Mouse (Mus musculus): ENCODE measurements around the gene Ripor2. TPM values are rescaled to one million over a fixed set of nuclear protein-coding genes. Genes with fewer than 3 reads are reported as not detected.

Ripor2 gene
- total and polyA plus RNA-seq, 3 experiments, result 8.6 to 10.9 (median 9.3) TPM

DNA sequence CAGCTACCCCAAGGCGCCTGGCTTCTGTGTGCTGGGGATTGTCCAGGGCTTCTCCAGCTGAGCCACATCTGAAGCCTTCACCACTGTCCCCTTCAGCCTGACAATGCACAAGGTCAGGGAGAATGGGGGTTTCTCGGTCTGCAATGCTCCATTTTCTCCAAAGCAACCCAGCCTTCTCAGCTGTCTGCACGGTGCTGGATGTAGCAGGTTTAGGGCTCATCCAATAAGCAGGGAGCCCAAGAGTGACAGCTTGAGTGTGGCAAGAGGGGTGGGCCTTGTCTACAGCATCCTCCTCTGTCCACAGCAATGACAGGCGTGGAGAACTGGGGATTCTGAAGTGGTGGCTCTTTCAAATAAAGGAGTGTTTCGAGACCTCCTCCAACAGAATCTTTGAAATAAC is 23.8 kb downstream of the Ripor2 start:
- Histone ChIP-seq H3K36me3 (replicated peaks in 1 of 2; ENCODE audit: control insufficient read depth in 1 of 2, insufficient read depth in 1 of 2, low read length in 1 of 2) (peaks cover 0 to 49% of the 10 kb centered on the region in 2 experiments), H3K27me3 (replicated peaks) (no peaks in the 10 kb centered on the region), H3K79me2 (replicated peaks; ENCODE audit: control insufficient read depth, extremely low read depth, insufficient read depth, poor library complexity, severe bottlenecking) (no peaks in the 10 kb centered on the region; the same call in 1 of the 2 replicates), H3K9me3 (replicated peaks; ENCODE audit: low read length) (no peaks in the 10 kb centered on the region), H3K4me1 (ENCODE audit: control insufficient read depth in 1 of 2, insufficient read depth in 2 of 2) (peaks cover 4 to 35% of the 10 kb centered on the region in 2 experiments), H3K27ac (ENCODE audit: insufficient read depth, low read depth) (no peak overlapping the region), H3K4me3 (replicated peaks in 1 of 3; ENCODE audit: low read depth in 2 of 3, low read length in 2 of 3, poor library complexity in 1 of 3) (no peak overlapping the region), H3K4me2 (ENCODE audit: insufficient read depth, low read depth, poor library complexity, severe bottlenecking) (no peak overlapping the region), H3K9ac (ENCODE audit: insufficient read depth, low read depth) (no peak overlapping the region)
- TF ChIP-seq MAFK (IDR thresholded peaks at IDR 0.05; ENCODE audit: insufficient replicate concordance, low read length) (no peak), RAD21 (IDR thresholded peaks at IDR 0.05; ENCODE audit: low read depth, low read length) (no peak), PAX5 (IDR thresholded peaks at IDR 0.05; ENCODE audit: low read length) (no peak), E2F4 (IDR thresholded peaks at IDR 0.05; ENCODE audit: insufficient replicate concordance, low read depth, low read length) (no peak), NRF1 (IDR thresholded peaks at IDR 0.05; ENCODE audit: low read depth, low read length) (no peak), TBP (conservative IDR thresholded peaks at IDR 0.05; ENCODE audit: low read depth, low read length) (no peak), MAX (IDR thresholded peaks at IDR 0.05; ENCODE audit: low read length) (no peak), POLR2AphosphoS2 (IDR thresholded peaks at IDR 0.05; ENCODE audit: low read depth, low read length) (no peak), RCOR1 (conservative IDR thresholded peaks at IDR 0.05; ENCODE audit: low read depth, low read length) (no peak), ELF1 (IDR thresholded peaks at IDR 0.05; ENCODE audit: low read depth, low read length) (no peak), JUND (conservative IDR thresholded peaks at IDR 0.05; ENCODE audit: low read depth, low read length) (no peak), ZKSCAN1 (IDR thresholded peaks at IDR 0.05; ENCODE audit: borderline replicate concordance, low read depth, low read length) (no peak), SIN3A (IDR thresholded peaks at IDR 0.05; ENCODE audit: low read length) (no peak), USF2 (conservative IDR thresholded peaks at IDR 0.05; ENCODE audit: low read depth, low read length) (no peak)
- no peak for DNase-seq (ENCODE audit: extremely low read depth)
- in situ Hi-C loops (cut with MboI; ENCODE audit: low pct_ligation_motif_present, low pct_unique_long_range_greater_than_20kb, low sequenced_read_pairs), result no loop called here
- dilution Hi-C loops (cut with MboI; ENCODE audit: extremely low pct_ligation_motif_present, extremely low pct_unique_long_range_greater_than_20kb, low sequenced_read_pairs), result no loop called here

GRCm38 (mm10) chr13:24607961-24608360 is 26.0 kb downstream of the Ripor2 start:
- Histone ChIP-seq H3K27ac (ENCODE audit: insufficient read depth, low read depth) (no peak overlapping the region), H3K4me1 (ENCODE audit: control insufficient read depth in 1 of 2, insufficient read depth in 2 of 2) (peaks cover 8 to 57% of the 10 kb centered on the region in 2 experiments)
- in situ Hi-C loops (cut with MboI; ENCODE audit: low pct_ligation_motif_present, low pct_unique_long_range_greater_than_20kb, low sequenced_read_pairs), result no loop called here

More at GRCm38 (mm10) chr13:24607961-24608360, 26.0 kb downstream of the Ripor2 start:
- Histone ChIP-seq H3K4me3 (replicated peaks in 1 of 3; ENCODE audit: low read depth in 2 of 3, low read length in 2 of 3, poor library complexity in 1 of 3) (no peak overlapping the region), H3K27me3 (replicated peaks) (no peaks in the 10 kb centered on the region), H3K9me3 (replicated peaks; ENCODE audit: low read length) (peaks cover 3% of the 10 kb centered on the region), H3K4me2 (ENCODE audit: insufficient read depth, low read depth, poor library complexity, severe bottlenecking) (no peak overlapping the region), H3K79me2 (replicated peaks; ENCODE audit: control insufficient read depth, extremely low read depth, insufficient read depth, poor library complexity, severe bottlenecking) (no peaks in the 10 kb centered on the region; the same call in 1 of the 2 replicates), H3K36me3 (replicated peaks in 1 of 2; ENCODE audit: control insufficient read depth in 1 of 2, insufficient read depth in 1 of 2, low read length in 1 of 2) (peaks cover 0 to 41% of the 10 kb centered on the region in 2 experiments), H3K9ac (ENCODE audit: insufficient read depth, low read depth) (no peak overlapping the region)
- DNase-seq (ENCODE audit: extremely low read depth), result no peak
- TF ChIP-seq SMC3 (IDR thresholded peaks at IDR 0.05; ENCODE audit: low read depth, low read length) (no peak), IRF4 (IDR thresholded peaks at IDR 0.05; ENCODE audit: low read depth, low read length) (no peak), NRF1 (IDR thresholded peaks at IDR 0.05; ENCODE audit: low read depth, low read length) (no peak), HCFC1 (IDR thresholded peaks at IDR 0.05; ENCODE audit: low read depth, low read length) (no peak), MXI1 (IDR thresholded peaks at IDR 0.05; ENCODE audit: low read depth, low read length) (no peak), TCF12 (IDR thresholded peaks at IDR 0.05; ENCODE audit: low read depth, low read length) (no peak), BHLHE40 (IDR thresholded peaks at IDR 0.05; ENCODE audit: low read depth, low read length) (no peak), CHD2 (IDR thresholded peaks at IDR 0.05; ENCODE audit: low read length) (no peak), POLR2AphosphoS2 (IDR thresholded peaks at IDR 0.05; ENCODE audit: low read depth, low read length) (no peak)
- dilution Hi-C loops (cut with MboI; ENCODE audit: extremely low pct_ligation_motif_present, extremely low pct_unique_long_range_greater_than_20kb, low sequenced_read_pairs), result no loop called here
